Mouse (Mus musculus) kidney, adult 2 months (tissue): ENCODE data around the gene Sftpa1. TPM values are rescaled to one million over a fixed set of nuclear protein-coding genes. Genes with fewer than 3 reads are reported as not detected.

Experiments
- DNase-seq: peaks from one replicate; pipeline ENCODE4 v3.0.0; 2021
- H3K27ac ChIP-seq: fragments of 200-500 bp; 2 replicates; pipeline ENCODE4 v1.5.1; 2012; ENCODE audit warnings: low read depth, low read length, control low read depth, inconsistent platforms; ENCODE audit not compliant: insufficient read depth
- H3K27me3 ChIP-seq: fragments of 200-500 bp; replicated peaks from 2 replicates; pipeline ENCODE4 v1.6.1; 2012; ENCODE audit warnings: mild to moderate bottlenecking, moderate library complexity, low read length, inconsistent platforms; ENCODE audit not compliant: control insufficient read depth, insufficient read depth
- H3K36me3 ChIP-seq: fragments of 200-500 bp; 2 replicates; pipeline ENCODE4 v1.6.1; 2012; ENCODE audit warnings: mild to moderate bottlenecking, moderate library complexity, low read length, inconsistent platforms; ENCODE audit not compliant: control insufficient read depth, insufficient read depth
- H3K4me1 ChIP-seq: fragments of 200-500 bp; 2 replicates; pipeline ENCODE4 v1.6.1; 2011; ENCODE audit warnings: low read length; ENCODE audit not compliant: control insufficient read depth, insufficient read depth
- H3K4me3 ChIP-seq: fragments of 200-500 bp; 2 replicates; pipeline ENCODE4 v1.5.1; 2011; ENCODE audit warnings: mild to moderate bottlenecking, low read depth, low read length, control low read depth; ENCODE audit not compliant: insufficient read depth
- CTCF ChIP-seq: fragments of 200-500 bp; conservative IDR thresholded peaks from 2 replicates; pipeline ENCODE4 v1.5.1; 2011; ENCODE audit warnings: low read depth, mild to moderate bottlenecking, control low read depth, low read length, moderate library complexity, mixed read lengths; ENCODE audit not compliant: insufficient read depth, insufficient read length
- POLR2A ChIP-seq: fragments of 200-500 bp; IDR thresholded peaks from one replicate; pipeline ENCODE4 v1.6.1; 2011; ENCODE audit warnings: low read depth, low read length, control low read depth
- whole genome bisulfite sequencing: fragments of 180-500 bp; shearing (Covaris S2); methylation state at CpG from one replicate; pipeline ENCODE4 v1.1.7; 2018; 5-methylcytosine and 5-hydroxymethylcytosine counted together
- polyA plus RNA-seq: library from polyadenylated mRNA; depleted of rRNA; stranded (reverse); fragments of >200 nt; gene quantifications from 2 replicates; pipeline ENCODE4 v1.2.3, GENCODE M21; 2012; rRNA removed

Gene Sftpa1
- polyA plus RNA-seq, 1 experiment, result not detected

- TF ChIP-seq CTCF (no peak), POLR2A (no peak)
- H3K4me3 ChIP-seq, result no peak overlapping the region
- H3K4me1 ChIP-seq, result no peaks in the 10 kb centered on the region
- DNase-seq, result no peak
- H3K27me3 ChIP-seq, result no peaks in the 10 kb centered on the region
- H3K27ac ChIP-seq, result no peak overlapping the region
- 65% methylated on average over 1 of the region's 1 CpGs for WGBS
- no peaks in the 10 kb centered on the region for H3K36me3 ChIP-seq
Measured at GRCm38 (mm10) chr14:41174802-41175201, 43.2 kb downstream of the Sftpa1 start.

- Histone ChIP-seq H3K36me3 (no peaks in the 10 kb centered on the region), H3K4me3 (no peak within 1 kb of the TSS), H3K27ac (no peak within 1 kb of the TSS), H3K27me3 (no peaks in the 10 kb centered on the region), H3K4me1 (no peaks in the 10 kb centered on the region)
- TF ChIP-seq CTCF, result no peak
- WGBS, result 69% methylated on average over 4 of the region's 4 CpGs
- no peak for DNase-seq
Measured at GRCm38 (mm10) chr14:41185059-41185821, 53.7 kb downstream of the Sftpa1 start, which contains the start of gene Sftpd. Gene Sftpd (minus strand): TSS chr14:41185149.

Other genes starting within 250 kb of the Sftpa1 start
- 0.83 and 0.94 TPM in 2 replicates for gene Sh2d4b, start 238.5 kb upstream of the Sftpa1 start, polyA plus RNA-seq
- gene Tspan14, start 165.0 kb upstream of the Sftpa1 start, polyA plus RNA-seq, result 119 and 121 TPM in 2 replicates
- gene Fam213a, start 118.0 kb upstream of the Sftpa1 start, polyA plus RNA-seq, result 68.2 and 80.8 TPM in 2 replicates
- not detected in 2 replicates for gene Dydc2, start 62.6 kb upstream of the Sftpa1 start, polyA plus RNA-seq
- not detected in 2 replicates for gene Dydc1, start 58.9 kb upstream of the Sftpa1 start, polyA plus RNA-seq
- 0.03 and 0.05 TPM in 2 replicates for gene Mat1a, start 26.7 kb upstream of the Sftpa1 start, polyA plus RNA-seq
- gene Mbl1, start 19.7 kb downstream of the Sftpa1 start, polyA plus RNA-seq, result 1.2 TPM in 2 replicates
- not detected in 2 replicates for gene Sftpd, start 53.4 kb downstream of the Sftpa1 start, polyA plus RNA-seq
- gene Gm2832, start 147.0 kb downstream of the Sftpa1 start, polyA plus RNA-seq, result not detected in 2 replicates
- not detected in 2 replicates for gene Gm5798, start 216.8 kb downstream of the Sftpa1 start, polyA plus RNA-seq